Mouse (Mus musculus): ENCODE results near the gene Olfr463. TPM values are rescaled to one million over a fixed set of nuclear protein-coding genes. Genes with fewer than 3 reads are reported as not detected.
A peak's percentile ranks its signal among the peaks of the same experiment; 100 is the strongest.

Gene Olfr463
- polyA plus RNA-seq, 1 experiment from 2014 or later, result not detected

DNA sequence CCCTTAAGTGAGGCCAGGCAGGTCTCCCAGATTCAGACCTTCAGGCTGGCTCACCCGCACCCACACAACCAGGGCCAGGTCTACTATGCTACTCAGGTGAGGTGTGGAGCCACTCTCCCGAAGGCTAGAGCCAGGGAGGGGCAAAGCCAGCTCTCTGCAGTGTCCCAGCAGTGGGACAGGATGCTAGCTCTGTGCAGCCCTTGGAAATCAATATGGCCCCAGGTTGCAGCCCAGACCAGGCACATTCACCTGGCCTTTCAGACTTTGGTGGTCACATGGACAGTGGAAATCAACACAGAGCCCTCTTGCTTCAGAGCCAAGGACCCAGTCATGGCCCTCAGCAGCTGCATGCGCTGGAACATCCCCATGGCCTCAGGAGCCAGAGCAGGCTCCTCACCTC, 7.1 kb upstream of the Olfr463 start:
- Histone ChIP-seq H3K4me3 (ENCODE audit: low read depth, low read length) (no peak overlapping the region), H3K9me3 (ENCODE audit: low read length) (no peaks in the 10 kb centered on the region), H3K36me3 (replicated peaks; ENCODE audit: insufficient read depth, low read length) (no peaks in the 10 kb centered on the region), H3K27me3 (ENCODE audit: insufficient read depth, low read length) (no peaks in the 10 kb centered on the region), H3K4me1 (ENCODE audit: insufficient read depth) (no peaks in the 10 kb centered on the region), H3K4me2 (ENCODE audit: low read depth, low read length) (no peak overlapping the region), H3K9ac (replicated peaks) (no peak overlapping the region), H3K27ac (ENCODE audit: low read depth) (no peak overlapping the region)
- ATAC-seq (no peak), DNase-seq (no peak)
- WGBS (ENCODE audit: insufficient replicate concordance), result 64% methylated on average over 3 of the region's 3 CpGs
- no peak for TF ChIP-seq EP300 (IDR thresholded peaks at IDR 0.05; ENCODE audit: low read depth)
- TF ChIP-seq CTCF (IDR thresholded peaks at IDR 0.05; ENCODE audit: low read depth), result no peak

DNA sequence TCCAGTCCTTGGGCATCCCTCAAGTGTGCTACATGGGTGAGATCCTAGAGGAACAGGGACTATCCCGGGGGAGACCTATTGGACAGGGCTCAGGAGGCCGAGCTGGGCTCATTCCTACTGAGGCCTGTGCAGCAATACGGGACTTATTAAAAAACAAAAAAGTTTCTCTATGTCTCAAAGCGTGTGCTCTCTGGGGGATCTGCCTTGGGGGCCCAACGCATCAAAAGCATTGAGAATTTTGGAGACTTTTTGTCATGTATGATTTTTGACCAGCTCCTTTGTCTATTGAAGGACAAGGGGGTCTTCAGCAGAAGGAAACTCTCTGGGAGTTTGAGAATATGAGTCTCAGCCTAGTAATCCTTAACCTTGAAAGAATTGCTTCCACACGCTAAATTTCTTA, 5.0 kb downstream of the Olfr463 start, which contains the start of gene Olfr462:
Gene Olfr462 (minus strand): TSS at position 101 of the 400 bp plus-strand sequence.
- TF ChIP-seq EP300 (IDR thresholded peaks at IDR 0.05; ENCODE audit: low read depth) (no peak), CTCF (IDR thresholded peaks at IDR 0.05; ENCODE audit: low read depth) (no peak)

DNA sequence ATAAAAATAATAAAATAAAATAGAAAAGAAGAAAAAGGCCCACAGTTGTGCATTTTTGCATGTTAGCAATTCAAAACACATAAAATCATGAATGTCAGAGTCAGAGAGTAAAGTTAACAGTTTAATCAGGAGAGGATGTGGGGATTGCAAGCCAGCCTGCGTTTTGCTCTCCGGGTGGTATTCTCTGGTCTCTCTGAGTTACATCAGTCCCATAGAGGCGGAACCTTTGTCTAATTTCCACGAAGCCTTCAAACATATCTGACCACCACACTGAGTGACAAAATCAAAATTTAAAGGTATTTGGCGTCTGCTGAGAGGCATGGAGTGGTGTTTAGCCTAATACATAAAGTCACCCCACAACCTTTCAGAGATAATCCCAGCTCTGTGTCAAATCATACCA, 12.3 kb downstream of the Olfr463 start:
- 66% methylated on average over 5 of the region's 5 CpGs for WGBS (ENCODE audit: insufficient replicate concordance)
- TF ChIP-seq CTCF (IDR thresholded peaks at IDR 0.05; ENCODE audit: low read depth) (no peak), EP300 (IDR thresholded peaks at IDR 0.05; ENCODE audit: low read depth) (no peak)
- ATAC-seq (no peak), DNase-seq (no peak)
- Histone ChIP-seq H3K4me3 (ENCODE audit: low read depth, low read length) (no peak overlapping the region), H3K9ac (replicated peaks) (no peak overlapping the region), H3K36me3 (replicated peaks; ENCODE audit: insufficient read depth, low read length) (no peaks in the 10 kb centered on the region), H3K4me1 (ENCODE audit: insufficient read depth) (no peaks in the 10 kb centered on the region), H3K9me3 (ENCODE audit: low read length) (no peaks in the 10 kb centered on the region), H3K27ac (ENCODE audit: low read depth) (no peak overlapping the region), H3K27me3 (ENCODE audit: insufficient read depth, low read length) (no peaks in the 10 kb centered on the region), H3K4me2 (ENCODE audit: low read depth, low read length) (no peak overlapping the region)

More for the DNA sequence above, 5.0 kb downstream of the Olfr463 start, which contains the start of gene Olfr462:
- H3K9me3 ChIP-seq (ENCODE audit: low read length), result no peaks in the 10 kb centered on the region
- no peak within 1 kb of the TSS for H3K27ac ChIP-seq (ENCODE audit: low read depth)
- DNase-seq (no peak), ATAC-seq (no peak)
- H3K9ac ChIP-seq (replicated peaks), result no peak within 1 kb of the TSS
- 77% methylated on average over 6 of the region's 6 CpGs for WGBS (ENCODE audit: insufficient replicate concordance)
- H3K36me3 ChIP-seq (replicated peaks; ENCODE audit: insufficient read depth, low read length), result no peaks in the 10 kb centered on the region
- H3K27me3 ChIP-seq (ENCODE audit: insufficient read depth, low read length), result no peaks in the 10 kb centered on the region
- H3K4me3 ChIP-seq (ENCODE audit: low read depth, low read length), result no peak within 1 kb of the TSS
- no peaks in the 10 kb centered on the region for H3K4me1 ChIP-seq (ENCODE audit: insufficient read depth)
- no peak within 1 kb of the TSS for H3K4me2 ChIP-seq (ENCODE audit: low read depth, low read length)

DNA sequence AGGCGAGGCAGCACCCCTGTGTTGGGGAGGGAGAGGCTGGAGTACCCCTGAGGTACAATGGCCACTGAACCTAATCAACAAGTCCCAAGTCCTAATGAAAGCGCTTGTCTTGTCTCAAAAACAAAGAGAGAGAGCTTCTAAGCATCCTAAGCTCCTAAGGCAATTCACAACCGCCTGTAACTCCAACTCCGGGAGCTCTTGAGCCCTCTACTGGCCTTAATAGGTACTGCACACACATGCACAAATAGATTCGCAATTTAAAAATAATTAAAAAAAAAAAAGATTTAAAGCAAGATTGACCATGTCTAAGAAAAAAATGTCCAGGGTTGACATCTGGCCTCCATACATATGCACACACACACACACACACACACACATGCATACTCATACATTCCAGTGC, 13.7 kb downstream of the Olfr463 start:
- no peak for ATAC-seq
- Histone ChIP-seq H3K4me1 (ENCODE audit: insufficient read depth) (no peaks in the 10 kb centered on the region), H3K4me2 (ENCODE audit: low read depth, low read length) (no peak overlapping the region), H3K9ac (replicated peaks) (no peak overlapping the region), H3K27ac (ENCODE audit: low read depth) (no peak overlapping the region), H3K36me3 (replicated peaks; ENCODE audit: insufficient read depth, low read length) (no peaks in the 10 kb centered on the region), H3K9me3 (ENCODE audit: low read length) (no peaks in the 10 kb centered on the region), H3K27me3 (ENCODE audit: insufficient read depth, low read length) (no peaks in the 10 kb centered on the region), H3K4me3 (ENCODE audit: low read depth, low read length) (no peak overlapping the region)
- WGBS (ENCODE audit: insufficient replicate concordance), result 33% methylated on average over 5 of the region's 5 CpGs
- DNase-seq, result no peak
- TF ChIP-seq EP300 (IDR thresholded peaks at IDR 0.05; ENCODE audit: low read depth) (no peak), CTCF (IDR thresholded peaks at IDR 0.05; ENCODE audit: low read depth) (peak; percentile 66)

DNA sequence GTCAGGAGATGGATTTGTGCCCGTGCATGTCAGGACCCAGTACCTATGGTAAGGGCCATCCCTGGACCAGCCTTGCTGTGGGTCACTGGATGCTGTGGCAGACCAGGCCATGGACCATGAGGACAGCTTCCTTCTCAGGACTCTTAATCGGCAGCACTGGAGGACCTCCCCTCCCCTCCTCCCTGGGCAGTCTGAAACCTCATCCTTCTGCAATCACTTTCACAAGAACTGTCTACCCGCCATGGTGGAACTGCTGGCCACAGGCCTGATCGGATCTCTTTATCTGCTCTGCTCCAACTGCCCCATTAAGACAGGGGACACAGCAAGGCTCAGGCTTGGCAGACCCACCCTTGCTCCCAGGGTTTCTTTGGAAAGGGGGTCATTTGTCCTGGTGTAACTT, 15.5 kb downstream of the Olfr463 start:
- H3K4me1 ChIP-seq (ENCODE audit: insufficient read depth), result no peaks in the 10 kb centered on the region
- H3K9me3 ChIP-seq (ENCODE audit: low read length), result no peaks in the 10 kb centered on the region
- ATAC-seq (no peak), DNase-seq (no peak)
- no peak overlapping the region for H3K27ac ChIP-seq (ENCODE audit: low read depth)
- H3K9ac ChIP-seq (replicated peaks), result no peak overlapping the region
- WGBS (ENCODE audit: insufficient replicate concordance), result 45% methylated on average over 4 of the region's 4 CpGs
- H3K4me2 ChIP-seq (ENCODE audit: low read depth, low read length), result no peak overlapping the region
- H3K36me3 ChIP-seq (replicated peaks; ENCODE audit: insufficient read depth, low read length), result no peaks in the 10 kb centered on the region
- H3K4me3 ChIP-seq (ENCODE audit: low read depth, low read length), result no peak overlapping the region
- no peaks in the 10 kb centered on the region for H3K27me3 ChIP-seq (ENCODE audit: insufficient read depth, low read length)
- TF ChIP-seq EP300 (IDR thresholded peaks at IDR 0.05; ENCODE audit: low read depth), result no peak
- TF ChIP-seq CTCF (IDR thresholded peaks at IDR 0.05; ENCODE audit: low read depth), result no peak

DNA sequence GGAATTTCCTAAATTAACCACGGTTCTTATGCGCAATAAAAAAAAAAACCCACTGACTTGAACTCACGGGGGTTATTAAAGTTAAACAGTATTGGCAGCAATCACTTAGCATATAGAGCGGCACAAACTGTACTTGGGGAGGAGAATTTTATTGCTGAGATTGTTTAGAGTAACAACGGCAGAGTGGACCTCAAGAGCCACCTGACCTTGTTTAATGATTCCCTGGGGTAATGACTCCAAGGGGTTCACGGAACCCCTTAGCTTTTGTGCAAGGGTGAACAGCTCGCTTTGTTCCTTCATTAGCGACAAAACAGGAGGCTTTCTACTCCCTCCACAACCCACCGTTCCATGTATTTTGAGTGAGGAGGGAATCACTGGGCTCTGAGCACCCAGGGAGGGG, 17.4 kb downstream of the Olfr463 start:
- no peak overlapping the region for H3K4me2 ChIP-seq (ENCODE audit: low read depth, low read length)
- TF ChIP-seq CTCF (IDR thresholded peaks at IDR 0.05; ENCODE audit: low read depth) (no peak), EP300 (IDR thresholded peaks at IDR 0.05; ENCODE audit: low read depth) (no peak)
- DNase-seq (no peak), ATAC-seq (no peak)
- H3K9me3 ChIP-seq (ENCODE audit: low read length), result no peaks in the 10 kb centered on the region
- H3K36me3 ChIP-seq (replicated peaks; ENCODE audit: insufficient read depth, low read length), result no peaks in the 10 kb centered on the region
- H3K27me3 ChIP-seq (ENCODE audit: insufficient read depth, low read length), result no peaks in the 10 kb centered on the region
- no peak overlapping the region for H3K27ac ChIP-seq (ENCODE audit: low read depth)
- no peaks in the 10 kb centered on the region for H3K4me1 ChIP-seq (ENCODE audit: insufficient read depth)
- no peak overlapping the region for H3K9ac ChIP-seq (replicated peaks)
- 75% methylated on average over 9 of the region's 9 CpGs for WGBS (ENCODE audit: insufficient replicate concordance)
- no peak overlapping the region for H3K4me3 ChIP-seq (ENCODE audit: low read depth, low read length)

DNA sequence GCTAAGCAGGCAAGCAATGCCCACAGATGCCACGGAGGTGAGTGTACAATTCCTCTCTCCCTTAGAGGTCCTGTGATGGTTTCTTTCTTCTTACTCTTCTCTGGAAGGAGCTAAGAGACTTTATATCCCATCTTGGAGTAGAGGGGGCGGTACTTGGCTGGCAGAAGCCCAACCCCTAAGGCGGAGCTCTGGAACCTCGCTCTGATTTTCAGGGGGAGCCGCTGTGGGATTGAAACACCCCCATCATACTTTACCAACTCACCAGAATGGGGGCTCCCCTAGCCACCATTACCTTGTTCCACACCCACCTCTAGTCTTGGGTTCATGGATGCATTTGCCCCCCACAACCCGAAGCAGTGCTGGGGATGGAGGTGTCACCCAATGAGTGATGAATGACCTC, 21.8 kb downstream of the Olfr463 start, which contains the start of gene Epx:
Gene Epx (minus strand): TSS at position 101 of the 400 bp plus-strand sequence.
- no peaks in the 10 kb centered on the region for H3K4me1 ChIP-seq (ENCODE audit: insufficient read depth)
- ATAC-seq (no peak), DNase-seq (no peak)
- H3K9ac ChIP-seq (replicated peaks), result no peak within 1 kb of the TSS
- no peaks in the 10 kb centered on the region for H3K9me3 ChIP-seq (ENCODE audit: low read length)
- 77% methylated on average over 6 of the region's 6 CpGs for WGBS (ENCODE audit: insufficient replicate concordance)
- no peaks in the 10 kb centered on the region for H3K27me3 ChIP-seq (ENCODE audit: insufficient read depth, low read length)
- no peak within 1 kb of the TSS for H3K27ac ChIP-seq (ENCODE audit: low read depth)
- no peak for TF ChIP-seq CTCF (IDR thresholded peaks at IDR 0.05; ENCODE audit: low read depth)
- TF ChIP-seq EP300 (IDR thresholded peaks at IDR 0.05; ENCODE audit: low read depth), result no peak
- no peaks in the 10 kb centered on the region for H3K36me3 ChIP-seq (replicated peaks; ENCODE audit: insufficient read depth, low read length)
- H3K4me2 ChIP-seq (ENCODE audit: low read depth, low read length), result no peak within 1 kb of the TSS
- H3K4me3 ChIP-seq (ENCODE audit: low read depth, low read length), result no peak within 1 kb of the TSS

All from liver, postnatal 0 days (tissue).